Mouse (Mus musculus) heart, postnatal 4 days (tissue): Measurements from ENCODE around the gene Spsb1. TPM values are rescaled to one million over a fixed set of nuclear protein-coding genes. Genes with fewer than 3 reads are reported as not detected.
A peak's percentile ranks its signal among the peaks of the same experiment; 100 is the strongest.

ENCODE experiments used
- DNase-seq: peaks from one replicate; pipeline ENCODE4 v3.0.0; 2021
- total RNA-seq, 2 experiments: library from RNA; stranded (reverse); gene quantifications; 2 replicates each; pipeline ENCODE4 v1.2.3; 2021

Gene Spsb1
- total RNA-seq, 2 experiments from 2014 or later, result 26.2 to 26.7 TPM

- no peak for DNase-seq
These were observed 42.4 kb downstream of the Spsb1 start for GRCm38 (mm10) chr4:149912451-149912850.

DNA sequence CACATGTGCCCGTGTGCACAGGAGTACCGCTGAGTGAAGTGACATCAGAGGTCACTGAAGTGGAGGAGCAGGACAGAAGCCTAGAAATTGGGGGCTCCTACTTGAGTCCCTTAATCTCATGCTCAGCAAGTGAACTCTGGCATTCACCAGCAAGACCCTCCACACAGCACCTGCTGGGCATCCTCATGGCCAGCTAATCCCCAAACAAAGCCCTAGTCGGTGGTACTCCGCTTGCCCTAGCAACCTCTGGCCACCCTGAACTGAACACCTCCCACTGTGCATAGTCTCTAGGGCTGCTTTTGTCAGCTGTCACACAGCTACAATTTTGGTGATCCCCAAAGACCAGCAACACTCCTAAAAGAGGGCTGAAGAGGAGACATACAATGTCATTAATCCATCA lies 44.3 kb downstream of the Spsb1 start:
- no peak for DNase-seq

GRCm38 (mm10) chr4:149909551-149909950 lies 45.3 kb downstream of the Spsb1 start:
- DNase-seq, result no peak

GRCm38 (mm10) chr4:149908923-149909322 lies 45.9 kb downstream of the Spsb1 start:
- DNase-seq, result no peak

- no peak for DNase-seq
These were observed 47.2 kb downstream of the Spsb1 start for GRCm38 (mm10) chr4:149907656-149908055.

DNA sequence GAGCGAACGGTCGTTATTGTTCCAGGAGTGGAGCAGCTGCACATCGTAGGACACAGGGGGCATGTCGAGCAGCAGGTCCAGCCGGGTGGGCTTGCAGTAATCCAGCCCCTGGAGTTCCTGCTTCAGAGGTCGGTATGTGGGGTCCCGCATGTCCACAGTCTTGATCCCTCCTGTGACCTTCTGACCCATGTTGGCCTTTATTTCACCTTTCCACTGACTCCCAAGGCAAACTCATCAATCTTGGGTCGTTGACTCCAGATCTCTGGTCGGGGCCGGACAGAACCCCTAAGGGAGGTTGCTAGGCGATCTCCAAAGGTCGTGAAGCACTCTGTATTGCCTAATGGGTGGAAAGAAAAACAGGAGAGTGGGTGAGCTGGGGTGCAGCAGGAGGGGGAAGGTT lies 47.9 kb downstream of the Spsb1 start:
- no peak for DNase-seq

- DNase-seq, result no peak
These were observed 49.4 kb downstream of the Spsb1 start for GRCm38 (mm10) chr4:149905302-149905974.

GRCm38 (mm10) chr4:149903026-149903425 lies 51.8 kb downstream of the Spsb1 start:
- peak; percentile 61 for DNase-seq

GRCm38 (mm10) chr4:149901349-149901782 lies 53.5 kb downstream of the Spsb1 start:
- no peak for DNase-seq

- DNase-seq, result no peak
These were observed 57.1 kb downstream of the Spsb1 start for GRCm38 (mm10) chr4:149897661-149898260.

DNA sequence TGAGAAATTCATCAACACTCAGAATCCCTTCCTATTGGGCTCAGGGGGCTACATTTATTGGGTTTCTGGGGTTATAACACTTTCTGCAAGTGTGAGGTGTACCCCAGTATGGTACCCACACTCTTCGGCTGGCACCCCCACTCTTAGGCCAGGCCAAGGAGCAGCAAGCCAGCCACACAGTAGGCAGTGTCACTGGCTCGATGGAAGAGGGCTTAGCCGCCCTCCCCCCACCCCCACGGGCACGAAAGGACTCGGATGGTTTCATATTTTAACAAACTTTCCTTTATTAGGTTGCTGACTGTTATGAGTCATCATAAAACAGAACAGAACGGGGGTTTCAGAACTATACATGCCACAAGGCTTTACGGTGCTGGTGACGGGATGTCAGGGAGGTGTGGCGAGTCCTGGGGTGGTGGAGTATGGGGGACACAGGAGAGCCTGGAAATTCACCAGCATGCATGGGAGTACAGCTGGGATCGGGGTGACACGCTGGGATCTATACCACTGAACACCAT lies 58.8 kb downstream of the Spsb1 start:
- no peak for DNase-seq

DNA sequence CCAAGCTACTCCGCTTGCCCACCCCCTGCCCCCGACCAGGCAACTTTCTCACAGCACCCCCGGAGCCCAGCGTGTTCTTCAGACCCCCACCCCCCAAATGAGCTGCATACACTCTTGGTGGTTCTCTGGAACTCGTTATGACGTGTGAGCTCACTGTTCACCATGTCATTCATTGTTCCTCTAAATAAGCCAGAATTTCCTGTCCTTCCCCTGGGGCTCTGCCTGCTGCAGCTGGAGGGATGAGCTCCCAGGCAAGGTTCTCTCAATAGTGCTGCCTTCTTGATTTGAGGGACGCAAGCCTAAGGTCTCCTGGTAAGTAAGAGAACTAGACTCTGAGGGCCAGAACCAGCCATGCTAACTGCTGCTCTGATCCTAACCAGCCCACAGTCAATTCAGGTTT lies 59.6 kb downstream of the Spsb1 start:
- no peak for DNase-seq

- DNase-seq, result no peak
These were observed 60.5 kb downstream of the Spsb1 start for GRCm38 (mm10) chr4:149894300-149894699.

DNA sequence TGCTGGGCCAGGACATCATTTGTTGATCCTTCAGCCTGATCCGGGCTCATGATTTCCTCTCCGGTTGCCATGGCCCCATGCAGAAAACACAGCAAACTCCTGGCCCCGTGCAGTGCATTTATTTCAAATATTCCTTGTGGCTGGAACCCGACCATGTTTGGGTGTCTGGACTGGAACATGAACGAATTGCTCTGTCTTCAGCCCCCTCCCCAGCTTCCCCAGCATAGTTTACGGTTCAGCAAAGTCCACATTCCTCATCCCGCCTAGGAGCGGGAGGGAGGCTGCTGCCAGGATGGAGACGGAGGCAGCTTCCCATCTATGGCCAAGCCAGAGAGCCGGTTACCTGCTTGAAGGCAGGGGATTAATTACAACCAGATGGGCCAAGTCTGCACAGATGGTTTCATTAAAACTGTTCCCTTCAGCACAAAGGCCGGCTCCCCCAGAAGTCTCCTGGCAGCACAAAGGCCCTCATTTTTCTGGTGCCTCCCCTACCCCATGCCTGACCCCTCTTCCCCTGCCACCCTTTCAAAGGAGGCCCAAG lies 61.2 kb downstream of the Spsb1 start:
- DNase-seq, result no peak

- DNase-seq, result no peak
These were observed 63.5 kb downstream of the Spsb1 start for GRCm38 (mm10) chr4:149891172-149891960.

GRCm38 (mm10) chr4:149890551-149890950 lies 64.3 kb downstream of the Spsb1 start:
- peak; percentile 70 for DNase-seq

DNA sequence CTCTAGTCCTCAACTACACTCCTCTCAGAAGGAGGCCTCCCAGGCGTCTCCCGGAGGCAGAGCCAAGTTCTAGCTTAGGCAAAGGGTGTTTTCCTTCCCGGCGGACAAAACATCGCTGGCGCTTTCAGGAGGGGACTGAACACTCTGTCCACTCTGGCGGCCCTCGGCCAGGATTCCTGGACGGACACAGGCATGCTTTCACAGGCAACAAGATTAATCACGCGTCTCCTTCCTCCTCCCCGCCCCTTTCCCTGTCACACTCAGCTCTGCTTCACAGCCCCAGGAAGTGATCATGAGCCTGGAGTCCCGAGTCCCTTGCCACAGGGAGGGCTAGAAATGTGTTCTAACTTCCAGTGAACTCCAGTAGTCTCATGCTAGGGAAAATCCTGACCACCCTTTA lies 65.0 kb downstream of the Spsb1 start:
- DNase-seq, result peak; percentile 83

- no peak for DNase-seq
These were observed 65.9 kb downstream of the Spsb1 start for GRCm38 (mm10) chr4:149888736-149889470.

GRCm38 (mm10) chr4:149888156-149888555 lies 66.7 kb downstream of the Spsb1 start:
- DNase-seq, result no peak

DNA sequence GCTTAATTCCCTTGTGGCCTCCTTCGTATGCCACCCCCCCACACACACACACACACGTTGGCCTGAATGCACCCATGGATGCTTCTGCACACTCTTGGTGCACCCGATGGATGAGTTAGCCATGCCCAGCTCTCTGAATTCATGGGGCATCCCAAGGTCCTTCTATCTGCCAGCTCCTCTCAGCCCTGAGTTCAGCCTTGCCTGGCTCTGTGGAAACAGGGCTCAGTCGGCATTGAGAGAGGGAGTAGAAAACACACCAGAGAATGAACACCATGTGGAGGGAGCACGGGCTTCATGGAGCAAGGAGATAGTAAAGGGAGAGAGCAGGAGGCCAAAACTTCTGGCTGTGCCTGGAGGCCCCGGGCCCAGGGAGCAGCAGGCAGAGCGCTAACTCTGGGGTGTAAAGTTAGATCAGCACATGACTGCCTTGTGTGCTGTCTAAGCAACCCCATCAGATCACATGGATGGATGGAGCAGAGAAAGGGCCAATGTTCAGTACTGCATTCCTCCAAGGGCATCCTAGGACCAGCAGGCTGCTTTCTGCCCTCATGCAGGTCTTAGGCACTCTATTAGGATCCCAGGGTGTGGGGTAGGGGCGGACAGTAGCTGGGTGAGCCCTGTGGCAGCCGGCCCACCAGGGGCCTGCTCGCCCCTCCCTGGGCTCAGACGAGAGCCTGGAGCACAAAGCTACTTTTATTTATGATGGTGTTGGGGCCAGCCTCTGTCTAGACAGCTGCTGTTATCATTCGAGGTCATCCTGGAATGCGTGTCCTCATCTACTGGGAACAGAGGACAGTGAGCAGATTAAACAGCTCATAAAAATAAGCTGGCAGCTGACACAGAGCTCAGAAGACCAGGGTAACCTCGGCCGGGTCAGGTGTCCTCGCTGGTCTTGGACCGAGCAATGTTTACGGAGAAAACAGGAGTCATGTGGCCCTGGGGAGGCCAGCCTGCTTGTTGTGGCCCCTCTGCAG lies 68.3 kb downstream of the Spsb1 start:
- no peak for DNase-seq

GRCm38 (mm10) chr4:149883990-149884389 lies 70.9 kb downstream of the Spsb1 start:
- no peak for DNase-seq
